In the genomic region with DNA sequence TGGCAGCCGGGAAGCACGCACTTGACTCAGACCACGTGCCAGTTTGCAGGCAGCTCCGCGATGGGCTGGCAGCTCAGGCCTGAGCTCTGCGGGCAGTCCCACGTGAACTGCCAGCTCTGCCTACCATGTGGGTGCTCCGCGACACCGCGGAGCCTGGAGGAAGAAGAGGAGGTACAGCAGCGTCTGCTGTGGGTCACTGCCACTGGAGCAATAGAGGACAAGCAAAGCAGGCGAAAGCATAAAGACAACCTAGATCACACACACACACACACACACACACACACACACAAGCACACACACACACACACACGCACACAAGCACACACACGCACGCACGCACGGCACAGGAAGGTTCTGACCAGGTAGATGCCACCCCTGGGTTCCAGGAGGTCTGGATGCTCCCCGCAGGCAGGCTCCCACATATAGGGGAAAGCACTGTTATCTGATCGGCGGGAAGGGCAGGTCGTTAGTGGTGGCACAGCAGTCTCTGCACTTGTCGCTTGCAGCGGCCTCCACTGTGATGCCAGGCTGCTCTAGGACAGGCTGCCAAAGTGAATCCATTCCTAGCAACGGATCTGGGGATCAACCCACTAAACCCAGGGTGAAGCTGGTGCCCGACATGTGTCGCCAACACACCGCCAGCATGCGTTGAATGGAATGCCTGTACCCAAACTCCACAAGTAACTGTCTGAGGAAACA, we compare ENCODE assay signal across 8 mouse cellular contexts. TPM values are rescaled to one million over a fixed set of nuclear protein-coding genes. Genes with fewer than 3 reads are reported as not detected.
A peak's percentile ranks its signal among the peaks of the same experiment; 100 is the strongest.
DNase-seq lines count a peak whose midpoint lies in the region; ATAC-seq and TF ChIP-seq lines count a peak whose summit lies in the region.

No protein-coding gene starts in this region.

- H3K9me3 ChIP-seq in hindbrain, embryonic 14.5 days (ENCODE audit: control insufficient read depth, low read length), result no peaks in the 10 kb centered on the region
- no peaks in the 10 kb centered on the region for H3K9me3 ChIP-seq in liver, embryonic 13.5 days (replicated peaks)
- H3K9me3 ChIP-seq in neural tube, embryonic 12.5 days, result no peaks in the 10 kb centered on the region

- H3K27ac ChIP-seq in bone marrow, adult 2 months (ENCODE audit: control insufficient read depth, insufficient read depth, low read depth, low read length, poor library complexity), result peak overlapping the region; percentile 8; the same call in 1 of the 2 replicates
- H3K27ac ChIP-seq in hindbrain, embryonic 14.5 days, result no peak overlapping the region
- H3K27ac ChIP-seq in liver, embryonic 13.5 days, result peak overlapping the region; percentile 68
- H3K27ac ChIP-seq in neural tube, embryonic 12.5 days, result no peak overlapping the region

- peak; percentile 45 for ATAC-seq in erythroid progenitor cell, adult 5-6 weeks (replicated peaks; ENCODE audit: low FRiP score, poor library complexity, severe bottlenecking)
- ATAC-seq in hindbrain, embryonic 14.5 days (ENCODE audit: low FRiP score), result no peak
- peak; percentile 32 for ATAC-seq in liver, embryonic 13.5 days (ENCODE audit: low read depth)
- no peak for ATAC-seq in neural tube, embryonic 12.5 days (ENCODE audit: low FRiP score, low read depth)

- H3K4me1 ChIP-seq in bone marrow, adult 2 months (ENCODE audit: control insufficient read depth, insufficient read depth, low read length), result peaks cover 4% of the 10 kb centered on the region; the same call in 1 of the 2 replicates
- H3K4me1 ChIP-seq in hindbrain, embryonic 14.5 days (replicated peaks; ENCODE audit: control insufficient read depth, insufficient read depth, low read length), result peaks cover 22% of the 10 kb centered on the region
- H3K4me1 ChIP-seq in liver, embryonic 13.5 days (replicated peaks), result peaks cover 58% of the 10 kb centered on the region
- peaks cover 28% of the 10 kb centered on the region for H3K4me1 ChIP-seq in neural tube, embryonic 12.5 days

- intact Hi-C loops in left cerebral cortex, postnatal 14 days (cut with DNase I), result loop anchor here (10.0 kb wide), 1 partner anchor 178 kb away; no protein-coding TSS in a partner anchor

- H3K36me3 ChIP-seq in hindbrain, embryonic 14.5 days (replicated peaks; ENCODE audit: control insufficient read depth, insufficient read depth), result no peaks in the 10 kb centered on the region
- H3K36me3 ChIP-seq in liver, embryonic 13.5 days, result no peaks in the 10 kb centered on the region
- H3K36me3 ChIP-seq in neural tube, embryonic 12.5 days, result no peaks in the 10 kb centered on the region

- 2% methylated on average over 29 of the region's 29 CpGs for WGBS in bone marrow, adult 2 months
- 1% methylated on average over 29 of the region's 29 CpGs for WGBS in hindbrain, embryonic 14.5 days
- WGBS in liver, embryonic 13.5 days (ENCODE audit: insufficient replicate concordance), result 7% methylated on average over 29 of the region's 29 CpGs
- 1% methylated on average over 29 of the region's 29 CpGs for WGBS in neural tube, embryonic 12.5 days

- peak; percentile 52 for TF ChIP-seq POLR2A in bone marrow, adult 2 months (IDR thresholded peaks at IDR 0.05; ENCODE audit: borderline replicate concordance, control insufficient read depth, low read depth, low read length)

- peak; percentile 46 to 74 for DNase-seq in left cerebral cortex, adult 8-10 months (ENCODE audit: low spot score in 2 of 2)
- DNase-seq in left cerebral cortex, postnatal 14 days (ENCODE audit: low spot score in 2 of 2), result no peak
- no peak for DNase-seq in hindbrain, embryonic 14.5 days (ENCODE audit: low spot score)
- DNase-seq in liver, embryonic 13.5 days, result peak; percentile 65
- DNase-seq in urinary bladder, adult 2 months (ENCODE audit: low spot score), result no peak

- peak overlapping the region; percentile 51 for H3K9ac ChIP-seq in hindbrain, embryonic 14.5 days
- H3K9ac ChIP-seq in liver, embryonic 13.5 days, result peak overlapping the region; percentile 73
- peak overlapping the region; percentile 56 for H3K9ac ChIP-seq in neural tube, embryonic 12.5 days

- H3K4me3 ChIP-seq in bone marrow, adult 2 months (replicated peaks; ENCODE audit: control insufficient read depth, low read depth, low read length), result peak overlapping the region; percentile 53
- peak overlapping the region; percentile 30 for H3K4me3 ChIP-seq in hindbrain, embryonic 14.5 days (replicated peaks; ENCODE audit: low read length)
- peak overlapping the region; percentile 57 for H3K4me3 ChIP-seq in liver, embryonic 13.5 days (replicated peaks)
- H3K4me3 ChIP-seq in neural tube, embryonic 12.5 days, result peak overlapping the region; percentile 34

- no peak for TF ChIP-seq CTCF in bone marrow, adult 2 months (IDR thresholded peaks at IDR 0.05; ENCODE audit: control insufficient read depth, insufficient read depth, low read length)

- H3K27me3 ChIP-seq in hindbrain, embryonic 14.5 days (ENCODE audit: control insufficient read depth, insufficient read depth, low read length), result no peaks in the 10 kb centered on the region
- no peaks in the 10 kb centered on the region for H3K27me3 ChIP-seq in liver, embryonic 13.5 days
- H3K27me3 ChIP-seq in neural tube, embryonic 12.5 days (replicated peaks), result no peaks in the 10 kb centered on the region

- H3K4me2 ChIP-seq in hindbrain, embryonic 14.5 days (replicated peaks), result peak overlapping the region; percentile 78
- peak overlapping the region; percentile 81 for H3K4me2 ChIP-seq in liver, embryonic 13.5 days
- H3K4me2 ChIP-seq in neural tube, embryonic 12.5 days (replicated peaks), result peak overlapping the region; percentile 89

RNA-seq across cellular contexts. Expression of a gene that starts 4.3 kb away (rescaled TPM):
- total RNA-seq in left cerebral cortex, adult 8-10 months (2022), result 10 to 100 TPM; 15.2 to 19.4 (median 17.1) TPM
- 10 to 100 TPM; 14.2 to 16.9 TPM for total RNA-seq in left cerebral cortex, postnatal 14 days (2021)
- polyA plus RNA-seq in bone marrow, adult 2 months (2011; ENCODE audit: insufficient read depth, insufficient read length, low replicate concordance, missing spikeins), result 16.3 and 31.0 TPM in 2 replicates
- total RNA-seq in erythroid progenitor cell, adult 5-6 weeks (2015; ENCODE audit: low replicate concordance), result 21.6 and 27.7 TPM in 2 replicates
- 12.5 and 12.6 TPM in 2 replicates for total RNA-seq in erythroid progenitor cell, adult 5-6 weeks (2017; ENCODE audit: low replicate concordance)
- 40.3 and 40.7 TPM in 2 replicates for polyA plus RNA-seq in hindbrain, embryonic 14.5 days (2014; fragmentation: Nextera tagmentation; extraction: Ambion mirVana)
- polyA plus RNA-seq in liver, embryonic 13.5 days (2015; fragmentation: Nextera tagmentation; extraction: Ambion mirVana), result 30.8 and 31.7 TPM in 2 replicates
- polyA plus RNA-seq in neural tube, embryonic 12.5 days (2016; fragmentation: Nextera tagmentation; extraction: Ambion mirVana), result 36.1 and 39.8 TPM in 2 replicates
- polyA plus RNA-seq in urinary bladder, adult 2 months (2012; rRNA removed), result 17.9 and 25.8 TPM in 2 replicates

RNA-seq across cellular contexts. Expression of a gene that starts 6.8 kb away (rescaled TPM):
- total RNA-seq in left cerebral cortex, adult 8-10 months (2022), result 10 to 100 TPM; 32.3 to 37.9 (median 33.5) TPM
- total RNA-seq in left cerebral cortex, postnatal 14 days (2021), result 10 to 100 TPM; 26.1 to 29.2 TPM
- polyA plus RNA-seq in bone marrow, adult 2 months (2011; ENCODE audit: insufficient read depth, insufficient read length, low replicate concordance, missing spikeins), result 16.4 and 18.4 TPM in 2 replicates
- 2.9 and 4.7 TPM in 2 replicates for total RNA-seq in erythroid progenitor cell, adult 5-6 weeks (2015; ENCODE audit: low replicate concordance)
- 2.2 and 3.1 TPM in 2 replicates for total RNA-seq in erythroid progenitor cell, adult 5-6 weeks (2017; ENCODE audit: low replicate concordance)
- polyA plus RNA-seq in hindbrain, embryonic 14.5 days (2014; fragmentation: Nextera tagmentation; extraction: Ambion mirVana), result 18.6 and 24.3 TPM in 2 replicates
- polyA plus RNA-seq in liver, embryonic 13.5 days (2015; fragmentation: Nextera tagmentation; extraction: Ambion mirVana), result 3.5 TPM in 2 replicates
- polyA plus RNA-seq in neural tube, embryonic 12.5 days (2016; fragmentation: Nextera tagmentation; extraction: Ambion mirVana), result 17.9 and 18.9 TPM in 2 replicates
- 18.0 and 19.4 TPM in 2 replicates for polyA plus RNA-seq in urinary bladder, adult 2 months (2012; rRNA removed)

RNA-seq across cellular contexts. Expression of a gene that starts 20.9 kb away (rescaled TPM):
- under 1 TPM; 0.53 to 0.80 (median 0.62) TPM for total RNA-seq in left cerebral cortex, adult 8-10 months (2022)
- 1 to 10 TPM in 1 of 2 experiments, under 1 TPM in 1; 0.86 to 1.2 TPM for total RNA-seq in left cerebral cortex, postnatal 14 days (2021)
- 53.2 and 100 TPM in 2 replicates for polyA plus RNA-seq in bone marrow, adult 2 months (2011; ENCODE audit: insufficient read depth, insufficient read length, low replicate concordance, missing spikeins)
- total RNA-seq in erythroid progenitor cell, adult 5-6 weeks (2015; ENCODE audit: low replicate concordance), result 328 and 403 TPM in 2 replicates
- total RNA-seq in erythroid progenitor cell, adult 5-6 weeks (2017; ENCODE audit: low replicate concordance), result 422 and 478 TPM in 2 replicates
- polyA plus RNA-seq in hindbrain, embryonic 14.5 days (2014; fragmentation: Nextera tagmentation; extraction: Ambion mirVana), result 17.0 and 22.0 TPM in 2 replicates
- 116 and 123 TPM in 2 replicates for polyA plus RNA-seq in liver, embryonic 13.5 days (2015; fragmentation: Nextera tagmentation; extraction: Ambion mirVana)
- polyA plus RNA-seq in neural tube, embryonic 12.5 days (2016; fragmentation: Nextera tagmentation; extraction: Ambion mirVana), result 95.5 and 98.4 TPM in 2 replicates
- 3.6 and 4.1 TPM in 2 replicates for polyA plus RNA-seq in urinary bladder, adult 2 months (2012; rRNA removed)

RNA-seq across cellular contexts. Expression of a gene that starts 22.0 kb away (rescaled TPM):
- total RNA-seq in left cerebral cortex, adult 8-10 months (2022), result 1,000 to 10,000 TPM; 1,002 to 1,054 (median 1,038) TPM
- total RNA-seq in left cerebral cortex, postnatal 14 days (2021), result 1,000 to 10,000 TPM; 1,220 to 1,271 TPM
- polyA plus RNA-seq in bone marrow, adult 2 months (2011; ENCODE audit: insufficient read depth, insufficient read length, low replicate concordance, missing spikeins), result 50.5 and 55.9 TPM in 2 replicates
- total RNA-seq in erythroid progenitor cell, adult 5-6 weeks (2015; ENCODE audit: low replicate concordance), result 94.1 and 114 TPM in 2 replicates
- 18.2 and 31.1 TPM in 2 replicates for total RNA-seq in erythroid progenitor cell, adult 5-6 weeks (2017; ENCODE audit: low replicate concordance)
- polyA plus RNA-seq in hindbrain, embryonic 14.5 days (2014; fragmentation: Nextera tagmentation; extraction: Ambion mirVana), result 324 and 368 TPM in 2 replicates
- 12.5 and 15.9 TPM in 2 replicates for polyA plus RNA-seq in liver, embryonic 13.5 days (2015; fragmentation: Nextera tagmentation; extraction: Ambion mirVana)
- polyA plus RNA-seq in neural tube, embryonic 12.5 days (2016; fragmentation: Nextera tagmentation; extraction: Ambion mirVana), result 149 and 174 TPM in 2 replicates
- polyA plus RNA-seq in urinary bladder, adult 2 months (2012; rRNA removed), result 163 and 180 TPM in 2 replicates

RNA-seq across cellular contexts. Expression of a gene that starts 28.7 kb away (rescaled TPM):
- 100 to 1,000 TPM; 105 to 140 (median 114) TPM for total RNA-seq in left cerebral cortex, adult 8-10 months (2022)
- total RNA-seq in left cerebral cortex, postnatal 14 days (2021), result 100 to 1,000 TPM in 1 of 2 experiments, 10 to 100 TPM in 1; 90.4 to 112 TPM
- 28.8 and 46.2 TPM in 2 replicates for polyA plus RNA-seq in bone marrow, adult 2 months (2011; ENCODE audit: insufficient read depth, insufficient read length, low replicate concordance, missing spikeins)
- 3.4 and 3.6 TPM in 2 replicates for total RNA-seq in erythroid progenitor cell, adult 5-6 weeks (2015; ENCODE audit: low replicate concordance)
- total RNA-seq in erythroid progenitor cell, adult 5-6 weeks (2017; ENCODE audit: low replicate concordance), result 3.3 and 7.6 TPM in 2 replicates
- polyA plus RNA-seq in hindbrain, embryonic 14.5 days (2014; fragmentation: Nextera tagmentation; extraction: Ambion mirVana), result 9.6 and 10.1 TPM in 2 replicates
- 1.9 TPM in 2 replicates for polyA plus RNA-seq in liver, embryonic 13.5 days (2015; fragmentation: Nextera tagmentation; extraction: Ambion mirVana)
- polyA plus RNA-seq in neural tube, embryonic 12.5 days (2016; fragmentation: Nextera tagmentation; extraction: Ambion mirVana), result 7.4 and 9.0 TPM in 2 replicates
- 26.8 and 28.5 TPM in 2 replicates for polyA plus RNA-seq in urinary bladder, adult 2 months (2012; rRNA removed)

Comparison
In these comparisons a context has a peak if more than half of its experiments do, and no peak if none do; other contexts are left out.
1. DNase-seq: peak in left cerebral cortex, adult 8-10 months (2 of 2) and liver, embryonic 13.5 days (single experiment); none in left cerebral cortex, postnatal 14 days (0 of 2), hindbrain, embryonic 14.5 days (single experiment) and urinary bladder, adult 2 months (single experiment).
2. H3K27ac ChIP-seq: peak in bone marrow, adult 2 months (single experiment) and liver, embryonic 13.5 days (single experiment); none in hindbrain, embryonic 14.5 days (single experiment) and neural tube, embryonic 12.5 days (single experiment).
3. ATAC-seq: peak in erythroid progenitor cell, adult 5-6 weeks (single experiment) and liver, embryonic 13.5 days (single experiment); none in hindbrain, embryonic 14.5 days (single experiment) and neural tube, embryonic 12.5 days (single experiment).
4. Peak in every context shown above with its lines, with median percentiles within 50 percentile points of each other: H3K4me3 ChIP-seq, H3K4me2 ChIP-seq and H3K9ac ChIP-seq.